Mouse (Mus musculus): Measurements from ENCODE around the gene Gins2. TPM values are rescaled to one million over a fixed set of nuclear protein-coding genes. Genes with fewer than 3 reads are reported as not detected.

Gene Gins2
- total and polyA plus RNA-seq, 3 experiments: 50.0 to 129 (median 61.2) TPM

- no peaks in the 10 kb centered on the region for H3K4me1 ChIP-seq (ENCODE audit: control insufficient read depth in 1 of 2, insufficient read depth in 2 of 2)
- DNase-seq (ENCODE audit: extremely low read depth): no peak
- no peaks in the 10 kb centered on the region for H3K79me2 ChIP-seq (replicated peaks; ENCODE audit: control insufficient read depth, extremely low read depth, insufficient read depth, poor library complexity, severe bottlenecking)
- no peak overlapping the region for H3K4me2 ChIP-seq (ENCODE audit: insufficient read depth, low read depth, poor library complexity, severe bottlenecking)
- H3K4me3 ChIP-seq (replicated peaks in 1 of 3; ENCODE audit: low read depth in 2 of 3, low read length in 2 of 3, poor library complexity in 1 of 3): no peak overlapping the region
- H3K27me3 ChIP-seq (replicated peaks): no peaks in the 10 kb centered on the region
- TF ChIP-seq CTCF (conservative IDR thresholded peaks at IDR 0.05 in 1 of 2, IDR thresholded peaks at IDR 0.05 in 1 of 2; ENCODE audit: low read depth in 2 of 2, low read length in 2 of 2): no peak
- no peak for TF ChIP-seq MXI1 (IDR thresholded peaks at IDR 0.05; ENCODE audit: low read depth, low read length)
- no peak for TF ChIP-seq ZMIZ1 (IDR thresholded peaks at IDR 0.05; ENCODE audit: low read depth, low read length)
- no peak for TF ChIP-seq RAD21 (IDR thresholded peaks at IDR 0.05; ENCODE audit: low read depth, low read length)
- TF ChIP-seq USF2 (conservative IDR thresholded peaks at IDR 0.05; ENCODE audit: low read depth, low read length): no peak
- no peak for TF ChIP-seq SIN3A (IDR thresholded peaks at IDR 0.05; ENCODE audit: low read length)
- TF ChIP-seq ZC3H11A (IDR thresholded peaks at IDR 0.05; ENCODE audit: low read depth, low read length): no peak
- no peak for TF ChIP-seq CHD1 (IDR thresholded peaks at IDR 0.05; ENCODE audit: low read depth, low read length)
- no peak for TF ChIP-seq JUND (conservative IDR thresholded peaks at IDR 0.05; ENCODE audit: low read depth, low read length)
- no peak for TF ChIP-seq POLR2A (IDR thresholded peaks at IDR 0.05; ENCODE audit: low read depth, low read length)
- TF ChIP-seq MAFK (IDR thresholded peaks at IDR 0.05; ENCODE audit: insufficient replicate concordance, low read length): no peak
- no peak for TF ChIP-seq HCFC1 (IDR thresholded peaks at IDR 0.05; ENCODE audit: low read depth, low read length)
- TF ChIP-seq EP300 (IDR thresholded peaks at IDR 0.05; ENCODE audit: low read length): no peak
- no peak for TF ChIP-seq BHLHE40 (IDR thresholded peaks at IDR 0.05; ENCODE audit: low read depth, low read length)
- TF ChIP-seq NELFE (IDR thresholded peaks at IDR 0.05; ENCODE audit: low read depth, low read length): no peak
- TF ChIP-seq KAT2A (IDR thresholded peaks at IDR 0.05; ENCODE audit: insufficient replicate concordance, low read length): no peak
- TF ChIP-seq MAZ (IDR thresholded peaks at IDR 0.05; ENCODE audit: low read depth, low read length): no peak
- no peak for TF ChIP-seq RCOR1 (conservative IDR thresholded peaks at IDR 0.05; ENCODE audit: low read depth, low read length)
- TF ChIP-seq GABPA (IDR thresholded peaks at IDR 0.05; ENCODE audit: insufficient replicate concordance, low read depth, low read length): no peak
- TF ChIP-seq MYC (IDR thresholded peaks at IDR 0.05; ENCODE audit: low read depth, low read length): no peak
- H3K36me3 ChIP-seq (replicated peaks in 1 of 2; ENCODE audit: control insufficient read depth in 1 of 2, insufficient read depth in 1 of 2, low read length in 1 of 2): peaks cover 80 to 92% of the 10 kb centered on the region in 2 experiments
- no peak overlapping the region for H3K27ac ChIP-seq (ENCODE audit: insufficient read depth, low read depth)
- no peak overlapping the region for H3K9ac ChIP-seq (ENCODE audit: insufficient read depth, low read depth)
- no peaks in the 10 kb centered on the region for H3K9me3 ChIP-seq (replicated peaks; ENCODE audit: low read length)
- in situ Hi-C loops (cut with MboI; ENCODE audit: low pct_ligation_motif_present, low pct_unique_long_range_greater_than_20kb, low sequenced_read_pairs) (no loop called here), dilution Hi-C loops (cut with MboI; ENCODE audit: extremely low pct_ligation_motif_present, extremely low pct_unique_long_range_greater_than_20kb, low sequenced_read_pairs) (no loop called here)
Measured at GRCm38 (mm10) chr8:120581329-120581728, 7.8 kb downstream of the Gins2 start.

GRCm38 (mm10) chr8:120580336-120581000 lies 8.6 kb downstream of the Gins2 start:
- peaks cover 82 to 93% of the 10 kb centered on the region in 2 experiments for H3K36me3 ChIP-seq (replicated peaks in 1 of 2; ENCODE audit: control insufficient read depth in 1 of 2, insufficient read depth in 1 of 2, low read length in 1 of 2)
- H3K4me2 ChIP-seq (ENCODE audit: insufficient read depth, low read depth, poor library complexity, severe bottlenecking): no peak overlapping the region
- in situ Hi-C loops (cut with MboI; ENCODE audit: low pct_ligation_motif_present, low pct_unique_long_range_greater_than_20kb, low sequenced_read_pairs): no loop called here
- H3K27ac ChIP-seq (ENCODE audit: insufficient read depth, low read depth): no peak overlapping the region
- no peaks in the 10 kb centered on the region for H3K27me3 ChIP-seq (replicated peaks)
- H3K79me2 ChIP-seq (replicated peaks; ENCODE audit: control insufficient read depth, extremely low read depth, insufficient read depth, poor library complexity, severe bottlenecking): no peaks in the 10 kb centered on the region
- H3K4me1 ChIP-seq (ENCODE audit: control insufficient read depth in 1 of 2, insufficient read depth in 2 of 2): no peaks in the 10 kb centered on the region
- H3K4me3 ChIP-seq (replicated peaks in 1 of 3; ENCODE audit: low read depth in 2 of 3, low read length in 2 of 3, poor library complexity in 1 of 3): no peak overlapping the region
- no peak for DNase-seq (ENCODE audit: extremely low read depth)
- dilution Hi-C loops (cut with MboI; ENCODE audit: extremely low pct_ligation_motif_present, extremely low pct_unique_long_range_greater_than_20kb, low sequenced_read_pairs): no loop called here
- H3K9me3 ChIP-seq (replicated peaks; ENCODE audit: low read length): no peaks in the 10 kb centered on the region
- H3K9ac ChIP-seq (ENCODE audit: insufficient read depth, low read depth): no peak overlapping the region
- no peak for TF ChIP-seq ZC3H11A (IDR thresholded peaks at IDR 0.05; ENCODE audit: low read depth, low read length)
- 0 out of 2 replicates have a peak, but pooled peaks have one; percentile 59 for TF ChIP-seq POLR2AphosphoS2 (IDR thresholded peaks at IDR 0.05; ENCODE audit: low read depth, low read length)

Data from CH12.LX (cell line).